Mouse (Mus musculus) forebrain, postnatal 0 days (tissue): ENCODE measurements around the gene Ctnnbl1. TPM values are rescaled to one million over a fixed set of nuclear protein-coding genes. Genes with fewer than 3 reads are reported as not detected.

Experiments
- ATAC-seq: fragments of 200-750 bp; cut with Nextera tagmentation; 2 replicates; pipeline ENCODE4 v1.8.0; 2017; ENCODE audit warnings: mild to moderate bottlenecking, moderate library complexity
- DNase-seq: peaks from one replicate; pipeline ENCODE4 v3.0.0-alpha.2; 2015
- H3K27ac ChIP-seq: fragments of 300-500 bp; sonication (generic); 2 replicates; pipeline ENCODE4 v1.5.1; 2014; ENCODE audit warnings: low read depth, mild to moderate bottlenecking, antibody characterized with exemption, low read length, moderate library complexity, mixed read lengths
- H3K27me3 ChIP-seq: fragments of 300-500 bp; sonication (generic); 2 replicates; pipeline ENCODE4 v1.6.1; 2014; ENCODE audit warnings: mild to moderate bottlenecking, low read length, mixed read lengths; ENCODE audit not compliant: insufficient read depth
- H3K36me3 ChIP-seq: fragments of 300-500 bp; sonication (generic); 2 replicates; pipeline ENCODE4 v1.6.1; 2014; ENCODE audit warnings: mild to moderate bottlenecking, moderate library complexity; ENCODE audit not compliant: insufficient read depth
- H3K4me1 ChIP-seq: fragments of 300-500 bp; sonication (generic); 2 replicates; pipeline ENCODE4 v1.6.1; 2014; ENCODE audit warnings: antibody characterized with exemption; ENCODE audit not compliant: insufficient read depth
- H3K4me2 ChIP-seq: fragments of 300-500 bp; sonication (generic); 2 replicates; pipeline ENCODE4 v1.6.1; 2014; ENCODE audit warnings: low read depth, mild to moderate bottlenecking, moderate library complexity
- H3K4me3 ChIP-seq: fragments of 300-500 bp; sonication (generic); 2 replicates; pipeline ENCODE4 v1.5.1; 2014; ENCODE audit warnings: low read depth, low read length, mixed read lengths
- H3K9ac ChIP-seq: fragments of 300-500 bp; sonication (generic); 2 replicates; pipeline ENCODE4 v1.6.1; 2014; ENCODE audit warnings: mild to moderate bottlenecking
- H3K9me3 ChIP-seq: fragments of 300-500 bp; sonication (generic); 2 replicates; pipeline ENCODE4 v1.6.1; 2016; ENCODE audit warnings: low read length
- CTCF ChIP-seq: sonication (generic); IDR thresholded peaks from 2 replicates; pipeline ENCODE4 v1.5.1; 2016; ENCODE audit warnings: antibody characterized with exemption, control low read depth, low read depth
- WGBS: fragments of 180-500 bp; shearing (Covaris S2); extraction: QIAGEN DNeasy Blood & Tissue Kit; methylation state at CpG from one replicate; pipeline ENCODE4 v1.1.7; 2014; 5-methylcytosine and 5-hydroxymethylcytosine counted together
- polyA plus RNA-seq: library from polyadenylated mRNA; unstranded; fragments of >200 nt; fragmentation: Nextera tagmentation; extraction: Ambion mirVana; gene quantifications from 2 replicates; pipeline ENCODE4 v1.2.1, GENCODE M21; 2015
- total RNA-seq: library from RNA; depleted of rRNA; stranded (reverse); fragments of >200 nt; gene quantifications from 2 replicates; pipeline ENCODE4 v1.2.3, GENCODE M21; 2014

The Ctnnbl1 gene
- total and polyA plus RNA-seq, 2 experiments from 2014 or later = 43.8 to 48.2 TPM

DNA sequence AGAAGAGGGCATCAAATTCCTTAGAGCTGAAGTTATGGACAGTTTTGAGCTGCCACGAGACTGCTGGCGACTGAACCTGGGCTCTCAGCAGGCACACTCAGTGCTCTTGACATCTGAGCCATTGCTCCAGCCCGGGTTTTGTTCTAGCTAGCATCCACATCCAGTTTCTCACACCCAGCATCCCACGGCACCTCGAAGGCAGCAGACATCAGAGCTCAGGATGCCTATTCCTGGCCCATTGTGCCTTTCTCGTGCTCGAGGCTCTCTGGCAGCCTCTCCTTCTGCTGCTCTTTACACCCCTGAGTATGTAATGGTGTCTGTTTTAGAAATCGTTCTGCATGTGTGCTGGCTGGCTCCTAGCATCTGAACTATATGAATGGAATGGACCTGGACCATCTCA is 13.3 kb downstream of the Ctnnbl1 start:
- Histone ChIP-seq H3K9ac (no peak overlapping the region), H3K27me3 (no peaks in the 10 kb centered on the region), H3K4me3 (no peak overlapping the region), H3K27ac (peak overlapping the region; percentile 40; the same call in 1 of the 2 replicates), H3K4me1 (peaks cover 24% of the 10 kb centered on the region), H3K36me3 (no peaks in the 10 kb centered on the region), H3K4me2 (no peak overlapping the region), H3K9me3 (no peaks in the 10 kb centered on the region)
- ATAC-seq (no peak), DNase-seq (no peak)
- WGBS = 43% methylated on average over 8 of the region's 8 CpGs
- no peak for TF ChIP-seq CTCF

GRCm38 (mm10) chr2:157750926-157751588 is 13.9 kb downstream of the Ctnnbl1 start:
- DNase-seq (peak; percentile 65), ATAC-seq (peak; percentile 32; the same call in 1 of the 2 replicates)
- TF ChIP-seq CTCF = no peak
- peak overlapping the region; percentile 73 for H3K27ac ChIP-seq
- H3K36me3 ChIP-seq = no peaks in the 10 kb centered on the region
- H3K27me3 ChIP-seq = no peaks in the 10 kb centered on the region
- WGBS = 24% methylated on average over 12 of the region's 12 CpGs
- H3K9me3 ChIP-seq = no peaks in the 10 kb centered on the region
- peak overlapping the region; percentile 35 for H3K4me2 ChIP-seq
- no peak overlapping the region for H3K4me3 ChIP-seq
- H3K4me1 ChIP-seq = peaks cover 24% of the 10 kb centered on the region
- H3K9ac ChIP-seq = no peak overlapping the region

GRCm38 (mm10) chr2:157751589-157752373 is 14.6 kb downstream of the Ctnnbl1 start:
- no peaks in the 10 kb centered on the region for H3K27me3 ChIP-seq
- ATAC-seq (peak; percentile 94), DNase-seq (peak; percentile 85)
- H3K4me3 ChIP-seq = no peak overlapping the region
- H3K4me2 ChIP-seq = peak overlapping the region; percentile 35
- no peaks in the 10 kb centered on the region for H3K9me3 ChIP-seq
- H3K9ac ChIP-seq = peak overlapping the region; percentile 22; the same call in 1 of the 2 replicates
- TF ChIP-seq CTCF = no peak
- peak overlapping the region; percentile 73 for H3K27ac ChIP-seq
- H3K4me1 ChIP-seq = peaks cover 24% of the 10 kb centered on the region
- 11% methylated on average over 22 of the region's 22 CpGs for WGBS
- H3K36me3 ChIP-seq = no peaks in the 10 kb centered on the region

DNA sequence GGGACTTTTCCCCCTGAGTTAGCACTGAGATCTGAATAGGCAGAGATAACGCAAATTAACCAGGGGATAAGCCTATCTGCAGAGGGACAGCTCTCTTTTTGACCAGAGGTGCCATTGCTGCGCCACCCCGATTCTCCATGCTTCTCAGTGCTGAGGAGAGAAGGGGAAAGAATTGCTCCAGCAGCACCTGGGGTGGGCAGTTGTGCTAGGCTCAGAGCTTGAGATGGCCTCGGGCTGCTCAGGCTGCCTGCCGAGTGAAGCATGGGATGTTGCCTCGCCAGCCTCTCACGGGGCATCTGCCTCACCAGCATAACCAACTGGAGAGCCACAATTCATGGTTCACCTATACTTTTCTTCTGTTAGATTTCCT is 15.2 kb downstream of the Ctnnbl1 start:
- no peak for DNase-seq
- peaks cover 24% of the 10 kb centered on the region for H3K4me1 ChIP-seq
- H3K36me3 ChIP-seq = no peaks in the 10 kb centered on the region
- 46% methylated on average over 7 of the region's 7 CpGs for WGBS
- H3K9ac ChIP-seq = no peak overlapping the region
- no peaks in the 10 kb centered on the region for H3K9me3 ChIP-seq
- H3K4me3 ChIP-seq = no peak overlapping the region
- ATAC-seq = no peak
- no peak for TF ChIP-seq CTCF
- H3K4me2 ChIP-seq = 0 out of 2 replicates have a peak overlapping the region, but pooled peaks have one; percentile 35
- H3K27ac ChIP-seq = peak overlapping the region; percentile 73; the same call in 1 of the 2 replicates
- H3K27me3 ChIP-seq = no peaks in the 10 kb centered on the region

- WGBS = 87% methylated on average over 7 of the region's 7 CpGs
- no peaks in the 10 kb centered on the region for H3K36me3 ChIP-seq
- H3K9ac ChIP-seq = no peak overlapping the region
- peaks cover 20% of the 10 kb centered on the region for H3K4me1 ChIP-seq
- no peaks in the 10 kb centered on the region for H3K27me3 ChIP-seq
- H3K9me3 ChIP-seq = no peaks in the 10 kb centered on the region
- H3K4me2 ChIP-seq = no peak overlapping the region
- no peak for DNase-seq
- no peak overlapping the region for H3K4me3 ChIP-seq
- no peak for ATAC-seq
- H3K27ac ChIP-seq = no peak overlapping the region
- TF ChIP-seq CTCF = no peak
Measured at GRCm38 (mm10) chr2:157755771-157756170, 18.6 kb downstream of the Ctnnbl1 start.

GRCm38 (mm10) chr2:157756193-157756592 is 19.0 kb downstream of the Ctnnbl1 start:
- H3K27me3 ChIP-seq = no peaks in the 10 kb centered on the region
- DNase-seq (no peak), ATAC-seq (no peak)
- H3K9ac ChIP-seq = no peak overlapping the region
- H3K36me3 ChIP-seq = no peaks in the 10 kb centered on the region
- no peaks in the 10 kb centered on the region for H3K9me3 ChIP-seq
- peaks cover 17% of the 10 kb centered on the region for H3K4me1 ChIP-seq
- peak; percentile 17; the same call in 1 of the 2 replicates for TF ChIP-seq CTCF
- no peak overlapping the region for H3K4me3 ChIP-seq
- no peak overlapping the region for H3K4me2 ChIP-seq
- 80% methylated on average over 7 of the region's 7 CpGs for WGBS
- H3K27ac ChIP-seq = no peak overlapping the region

- Histone ChIP-seq H3K9me3 (no peaks in the 10 kb centered on the region), H3K4me2 (no peak overlapping the region), H3K27me3 (no peaks in the 10 kb centered on the region), H3K36me3 (no peaks in the 10 kb centered on the region), H3K4me1 (no peaks in the 10 kb centered on the region), H3K9ac (no peak overlapping the region), H3K27ac (no peak overlapping the region), H3K4me3 (no peak overlapping the region)
- ATAC-seq (no peak), DNase-seq (no peak)
- TF ChIP-seq CTCF = no peak
- WGBS = 92% methylated on average over 5 of the region's 5 CpGs
Measured at GRCm38 (mm10) chr2:157758395-157758794, 21.2 kb downstream of the Ctnnbl1 start.
